Mouse (Mus musculus) neural tube, embryonic 15.5 days (tissue): ENCODE data around the gene Myo9b. TPM values are rescaled to one million over a fixed set of nuclear protein-coding genes. Genes with fewer than 3 reads are reported as not detected.
"Not testable (repeated sequence)": the region's sequence is repeated elsewhere in the genome, so short reads cannot be mapped to it uniquely, and the experiment has no call there.

Experiments used
- ATAC-seq: fragments of 200-750 bp; cut with Nextera tagmentation; 2 replicates; pipeline ENCODE4 v1.8.0; 2017; ENCODE audit warnings: mild to moderate bottlenecking, moderate TSS enrichment, moderate library complexity; ENCODE audit not compliant: low FRiP score
- H3K27ac ChIP-seq: fragments of 300-500 bp; sonication (generic); replicated peaks from 2 replicates; pipeline ENCODE4 v1.5.1; 2015; ENCODE audit warnings: mild to moderate bottlenecking, inconsistent platforms
- H3K27me3 ChIP-seq: fragments of 300-500 bp; sonication (generic); replicated peaks from 2 replicates; pipeline ENCODE4 v1.6.1; 2015; ENCODE audit warnings: inconsistent platforms
- H3K36me3 ChIP-seq: fragments of 300-500 bp; sonication (generic); 2 replicates; pipeline ENCODE4 v1.6.1; 2015; ENCODE audit warnings: inconsistent platforms
- H3K4me1 ChIP-seq: fragments of 300-500 bp; sonication (generic); 2 replicates; pipeline ENCODE4 v1.6.1; 2015; ENCODE audit warnings: inconsistent platforms
- H3K4me2 ChIP-seq: fragments of 300-500 bp; sonication (generic); 2 replicates; pipeline ENCODE4 v1.6.1; 2015; ENCODE audit warnings: inconsistent platforms, mild to moderate bottlenecking, moderate library complexity
- H3K4me3 ChIP-seq: fragments of 300-500 bp; sonication (generic); replicated peaks from 2 replicates; pipeline ENCODE4 v1.5.1; 2015; ENCODE audit warnings: mild to moderate bottlenecking, inconsistent platforms
- H3K9ac ChIP-seq: fragments of 300-500 bp; sonication (generic); replicated peaks from 2 replicates; pipeline ENCODE4 v1.6.1; 2015; ENCODE audit warnings: mild to moderate bottlenecking, inconsistent platforms
- H3K9me3 ChIP-seq: fragments of 300-500 bp; sonication (generic); replicated peaks from 2 replicates; pipeline ENCODE4 v1.6.1; 2016; ENCODE audit warnings: inconsistent platforms
- WGBS: fragments of 180-500 bp; shearing (Covaris S2); methylation state at CpG from one replicate; pipeline ENCODE4 v1.1.7; 2015; ENCODE audit warnings: mixed read lengths; 5-methylcytosine and 5-hydroxymethylcytosine counted together
- polyA plus RNA-seq: library from polyadenylated mRNA; unstranded; fragments of >200 nt; fragmentation: Nextera tagmentation; extraction: Ambion mirVana; gene quantifications from 2 replicates; pipeline ENCODE4 v1.2.1, GENCODE M21; 2015

Myo9b gene
- polyA plus RNA-seq, 1 experiment from 2014 or later = 14.9 TPM

GRCm38 (mm10) chr8:71319760-71320159 is 47.2 kb downstream of the Myo9b start:
- peaks cover 47% of the 10 kb centered on the region for H3K36me3 ChIP-seq
- H3K4me1 ChIP-seq, H3K9ac ChIP-seq, ATAC-seq, H3K27me3 ChIP-seq, H3K4me2 ChIP-seq, H3K27ac ChIP-seq, H3K4me3 ChIP-seq, H3K9me3 ChIP-seq: not testable (repeated sequence)
- WGBS = 91% methylated on average over 2 of the region's 2 CpGs

GRCm38 (mm10) chr8:71322939-71323338 is 50.4 kb downstream of the Myo9b start:
- no peak overlapping the region for H3K27ac ChIP-seq
- H3K36me3 ChIP-seq = peaks cover 57% of the 10 kb centered on the region
- no peaks in the 10 kb centered on the region for H3K9me3 ChIP-seq
- H3K27me3 ChIP-seq = no peaks in the 10 kb centered on the region
- H3K4me3 ChIP-seq = no peak overlapping the region
- H3K4me2 ChIP-seq = no peak overlapping the region
- WGBS = 84% methylated on average over 3 of the region's 3 CpGs
- H3K4me1 ChIP-seq = no peaks in the 10 kb centered on the region
- no peak overlapping the region for H3K9ac ChIP-seq
- ATAC-seq = no peak

GRCm38 (mm10) chr8:71324848-71325247 is 52.3 kb downstream of the Myo9b start:
- Histone ChIP-seq H3K36me3 (peaks cover 73% of the 10 kb centered on the region), H3K4me2 (no peak overlapping the region), H3K9ac (no peak overlapping the region), H3K4me3 (no peak overlapping the region), H3K27ac (no peak overlapping the region), H3K27me3 (no peaks in the 10 kb centered on the region), H3K9me3 (no peaks in the 10 kb centered on the region), H3K4me1 (no peaks in the 10 kb centered on the region)
- WGBS = 93% methylated on average over 1 of the region's 1 CpGs
- no peak for ATAC-seq

GRCm38 (mm10) chr8:71337834-71338233 is 65.3 kb downstream of the Myo9b start:
- H3K27me3 ChIP-seq, H3K4me2 ChIP-seq, ATAC-seq, H3K4me1 ChIP-seq, H3K9ac ChIP-seq, H3K27ac ChIP-seq, H3K4me3 ChIP-seq, H3K9me3 ChIP-seq: not testable (repeated sequence)
- peaks cover 61% of the 10 kb centered on the region for H3K36me3 ChIP-seq
- WGBS = 97% methylated on average over 6 of the region's 6 CpGs

GRCm38 (mm10) chr8:71340625-71341024 is 68.1 kb downstream of the Myo9b start:
- Histone ChIP-seq H3K36me3 (peaks cover 69% of the 10 kb centered on the region), H3K9me3 (no peaks in the 10 kb centered on the region), H3K4me1 (no peaks in the 10 kb centered on the region), H3K27ac (no peak overlapping the region), H3K4me2 (no peak overlapping the region), H3K9ac (no peak overlapping the region), H3K27me3 (no peaks in the 10 kb centered on the region), H3K4me3 (no peak overlapping the region)
- WGBS = 84% methylated on average over 5 of the region's 5 CpGs
- no peak for ATAC-seq

GRCm38 (mm10) chr8:71346581-71346980 is 74.1 kb downstream of the Myo9b start:
- ATAC-seq = no peak
- Histone ChIP-seq H3K4me1 (no peaks in the 10 kb centered on the region), H3K27ac (no peak overlapping the region), H3K4me2 (no peak overlapping the region), H3K9ac (no peak overlapping the region), H3K36me3 (peaks cover 90% of the 10 kb centered on the region), H3K27me3 (no peaks in the 10 kb centered on the region), H3K4me3 (no peak overlapping the region), H3K9me3 (no peaks in the 10 kb centered on the region)
- 75% methylated on average over 1 of the region's 1 CpGs for WGBS

- Histone ChIP-seq H3K4me1 (no peaks in the 10 kb centered on the region), H3K36me3 (peaks cover 95% of the 10 kb centered on the region), H3K27me3 (no peaks in the 10 kb centered on the region), H3K4me3 (no peak overlapping the region), H3K27ac (no peak overlapping the region), H3K9me3 (no peaks in the 10 kb centered on the region), H3K4me2 (no peak overlapping the region), H3K9ac (no peak overlapping the region)
- 73% methylated on average over 3 of the region's 3 CpGs for WGBS
- ATAC-seq = no peak
Observed at GRCm38 (mm10) chr8:71351117-71351516, 78.6 kb downstream of the Myo9b start.

GRCm38 (mm10) chr8:71351520-71351919 is 79.0 kb downstream of the Myo9b start:
- Histone ChIP-seq H3K27ac (no peak overlapping the region), H3K4me1 (no peaks in the 10 kb centered on the region), H3K4me2 (no peak overlapping the region), H3K36me3 (peaks cover 95% of the 10 kb centered on the region), H3K27me3 (no peaks in the 10 kb centered on the region), H3K9me3 (no peaks in the 10 kb centered on the region), H3K9ac (no peak overlapping the region), H3K4me3 (no peak overlapping the region)
- no peak for ATAC-seq
- WGBS = 97% methylated on average over 1 of the region's 1 CpGs

GRCm38 (mm10) chr8:71358026-71358425 is 85.5 kb downstream of the Myo9b start:
- WGBS = 97% methylated on average over 3 of the region's 3 CpGs
- peaks cover 82% of the 10 kb centered on the region for H3K36me3 ChIP-seq
- H3K4me3 ChIP-seq = no peak overlapping the region
- H3K4me1 ChIP-seq = no peaks in the 10 kb centered on the region
- no peak overlapping the region for H3K4me2 ChIP-seq
- H3K27ac ChIP-seq = no peak overlapping the region
- H3K9ac ChIP-seq = no peak overlapping the region
- H3K27me3 ChIP-seq = no peaks in the 10 kb centered on the region
- ATAC-seq = no peak
- no peaks in the 10 kb centered on the region for H3K9me3 ChIP-seq

- Histone ChIP-seq H3K27me3 (no peaks in the 10 kb centered on the region), H3K4me2 (peak within 1 kb of the TSS; percentile 89), H3K4me3 (peak within 1 kb of the TSS; percentile 65), H3K27ac (peak within 1 kb of the TSS; percentile 98), H3K9ac (peak within 1 kb of the TSS; percentile 61), H3K9me3 (no peaks in the 10 kb centered on the region), H3K36me3 (peaks cover 17% of the 10 kb centered on the region), H3K4me1 (peaks cover 41% of the 10 kb centered on the region)
- under 1% methylated on average over 56 of the region's 56 CpGs for WGBS
- ATAC-seq = peak; percentile 83
Observed at GRCm38 (mm10) chr8:71366771-71367528, 94.4 kb downstream of the Myo9b start, which contains the start of gene Use1. Use1 (plus strand) TSS chr8:71366848.

- H3K4me1 ChIP-seq = peaks cover 41% of the 10 kb centered on the region
- peaks cover 17% of the 10 kb centered on the region for H3K36me3 ChIP-seq
- peak overlapping the region; percentile 89 for H3K4me2 ChIP-seq
- no peak for ATAC-seq
- no peaks in the 10 kb centered on the region for H3K27me3 ChIP-seq
- H3K9ac ChIP-seq = peak overlapping the region; percentile 61
- 51% methylated on average over 17 of the region's 17 CpGs for WGBS
- peak overlapping the region; percentile 98 for H3K27ac ChIP-seq
- peak overlapping the region; percentile 65 for H3K4me3 ChIP-seq
- no peaks in the 10 kb centered on the region for H3K9me3 ChIP-seq
Observed at GRCm38 (mm10) chr8:71367529-71368176, 95.1 kb downstream of the Myo9b start.

GRCm38 (mm10) chr8:71368366-71368765 is 95.9 kb downstream of the Myo9b start:
- ATAC-seq = no peak

More at GRCm38 (mm10) chr8:71368366-71368765, 95.9 kb downstream of the Myo9b start:
- Histone ChIP-seq H3K4me2 (peak overlapping the region; percentile 89; the same call in 1 of the 2 replicates), H3K9ac (no peak overlapping the region; the same call in 1 of the 2 replicates), H3K36me3 (peaks cover 17% of the 10 kb centered on the region), H3K4me1 (peaks cover 41% of the 10 kb centered on the region), H3K4me3 (peak overlapping the region; percentile 65; the same call in 1 of the 2 replicates), H3K27ac (peak overlapping the region; percentile 98; the same call in 1 of the 2 replicates), H3K9me3 (no peaks in the 10 kb centered on the region), H3K27me3 (no peaks in the 10 kb centered on the region)
